ENCODE assay signal across 8 mouse cellular contexts in genomic region chr13:23529480-23530165, GRCm38 (mm10). TPM values are rescaled to one million over a fixed set of nuclear protein-coding genes. Genes with fewer than 3 reads are reported as not detected.
DNase-seq lines count a peak whose midpoint lies in the region; ATAC-seq and TF ChIP-seq lines count a peak whose summit lies in the region.

No protein-coding gene starts in this region.

- peaks cover 9% of the 10 kb centered on the region for H3K4me1 ChIP-seq in kidney, postnatal 0 days (replicated peaks; ENCODE audit: insufficient read depth, low read length)
- H3K4me1 ChIP-seq in embryonic facial prominence, embryonic 14.5 days (ENCODE audit: control insufficient read depth, insufficient read depth, low read length): peaks cover 21% of the 10 kb centered on the region
- H3K4me1 ChIP-seq in intestine, embryonic 15.5 days (replicated peaks): peaks cover 13% of the 10 kb centered on the region

- H3ac ChIP-seq in myocyte (ENCODE audit: control insufficient read depth, insufficient read length): no peak overlapping the region

- peak; percentile 37 for DNase-seq in kidney, postnatal 0 days (ENCODE audit: low spot score)
- no peak for DNase-seq in kidney, postnatal 14 days
- no peak for DNase-seq in embryonic facial prominence, embryonic 14.5 days (ENCODE audit: low spot score)
- no peak for DNase-seq in spleen, adult 18-20 months
- DNase-seq in testis, postnatal 10 days (ENCODE audit: low spot score): no peak
- DNase-seq in frontal cortex, postnatal 36 days (ENCODE audit: low spot score in 2 of 2): no peak

- TF ChIP-seq POLR2A in myocyte (IDR thresholded peaks at IDR 0.05; ENCODE audit: insufficient read length, low read depth): no peak

- TF ChIP-seq CTCF in kidney, postnatal 0 days (IDR thresholded peaks at IDR 0.05; ENCODE audit: low read depth): no peak

- no peaks in the 10 kb centered on the region for H3K79me2 ChIP-seq in myocyte (ENCODE audit: control insufficient read depth, insufficient read depth)

- peak overlapping the region; percentile 97; the same call in 1 of the 2 replicates for H3K27ac ChIP-seq in kidney, postnatal 0 days
- peak overlapping the region; percentile 99 for H3K27ac ChIP-seq in embryonic facial prominence, embryonic 14.5 days (replicated peaks; ENCODE audit: low read depth, low read length)
- H3K27ac ChIP-seq in intestine, embryonic 15.5 days: peak overlapping the region; percentile 93; the same call in 1 of the 2 replicates

- H3K9ac ChIP-seq in kidney, postnatal 0 days (ENCODE audit: low read depth, low read length): no peak overlapping the region
- H3K9ac ChIP-seq in embryonic facial prominence, embryonic 14.5 days (ENCODE audit: low read depth, low read length): peak overlapping the region; percentile 79
- no peak overlapping the region for H3K9ac ChIP-seq in intestine, embryonic 15.5 days

- H3K36me3 ChIP-seq in kidney, postnatal 0 days (ENCODE audit: insufficient read depth, low read length): no peaks in the 10 kb centered on the region
- no peaks in the 10 kb centered on the region for H3K36me3 ChIP-seq in embryonic facial prominence, embryonic 14.5 days (ENCODE audit: control insufficient read depth, insufficient read depth, low read length)
- no peaks in the 10 kb centered on the region for H3K36me3 ChIP-seq in intestine, embryonic 15.5 days
- H3K36me3 ChIP-seq in myocyte (ENCODE audit: control insufficient read depth, insufficient read depth): no peaks in the 10 kb centered on the region

- H3K4me3 ChIP-seq in kidney, postnatal 0 days (replicated peaks; ENCODE audit: low read depth, low read length): peak overlapping the region; percentile 49
- peak overlapping the region; percentile 56 for H3K4me3 ChIP-seq in embryonic facial prominence, embryonic 14.5 days (ENCODE audit: low read depth, low read length)
- H3K4me3 ChIP-seq in intestine, embryonic 15.5 days (replicated peaks): peak overlapping the region; percentile 39
- H3K4me3 ChIP-seq in myocyte: peak overlapping the region; percentile 41

- H3K4me2 ChIP-seq in kidney, postnatal 0 days (ENCODE audit: low read length): peak overlapping the region; percentile 70
- H3K4me2 ChIP-seq in embryonic facial prominence, embryonic 14.5 days (ENCODE audit: low read depth, low read length): peak overlapping the region; percentile 78
- peak overlapping the region; percentile 69 for H3K4me2 ChIP-seq in intestine, embryonic 15.5 days (replicated peaks)
- peak overlapping the region; percentile 79 for H3K4me2 ChIP-seq in myocyte (ENCODE audit: low read depth)

- no peak for ATAC-seq in kidney, postnatal 0 days (replicated peaks; ENCODE audit: low FRiP score, low read depth)
- no peak for ATAC-seq in embryonic facial prominence, embryonic 14.5 days (ENCODE audit: low read depth)
- ATAC-seq in intestine, embryonic 15.5 days: no peak

- no peaks in the 10 kb centered on the region for H3K9me3 ChIP-seq in kidney, postnatal 0 days (replicated peaks; ENCODE audit: low read length)
- H3K9me3 ChIP-seq in embryonic facial prominence, embryonic 14.5 days (ENCODE audit: control insufficient read depth, low read length): no peaks in the 10 kb centered on the region
- H3K9me3 ChIP-seq in intestine, embryonic 15.5 days: no peaks in the 10 kb centered on the region

- H3K27me3 ChIP-seq in kidney, postnatal 0 days (ENCODE audit: insufficient read depth, low read length): no peaks in the 10 kb centered on the region
- no peaks in the 10 kb centered on the region for H3K27me3 ChIP-seq in embryonic facial prominence, embryonic 14.5 days (replicated peaks; ENCODE audit: control insufficient read depth, insufficient read depth, low read length)
- no peaks in the 10 kb centered on the region for H3K27me3 ChIP-seq in intestine, embryonic 15.5 days (replicated peaks)
- H3K27me3 ChIP-seq in myocyte (ENCODE audit: control insufficient read depth, insufficient read depth, insufficient read length): no peaks in the 10 kb centered on the region

- 12% methylated on average over 2 of the region's 2 CpGs for WGBS in kidney, postnatal 0 days
- 25% methylated on average over 2 of the region's 2 CpGs for WGBS in embryonic facial prominence, embryonic 14.5 days
- 12% methylated on average over 2 of the region's 2 CpGs for WGBS in intestine, embryonic 15.5 days

TF ChIP-seq in myocyte, 11 proteins besides CTCF, POLR2A, EP300 and RAD21:
- TF ChIP-seq CEBPB (IDR thresholded peaks at IDR 0.05; ENCODE audit: insufficient read depth, poor library complexity, severe bottlenecking) (no peak), E2F4 (IDR thresholded peaks at IDR 0.05; ENCODE audit: insufficient read depth) (no peak), MYOD1 (IDR thresholded peaks at IDR 0.05; ENCODE audit: control insufficient read depth in 1 of 3, insufficient read length in 2 of 3, low read depth in 2 of 3) (no peak), USF1 (IDR thresholded peaks at IDR 0.05; ENCODE audit: low read depth) (no peak), TCF3 (IDR thresholded peaks at IDR 0.05; ENCODE audit: insufficient read length, low read depth) (no peak), SRF (IDR thresholded peaks at IDR 0.05; ENCODE audit: control insufficient read depth, insufficient read length, low read depth) (no peak), TCF12 (IDR thresholded peaks at IDR 0.05; ENCODE audit: insufficient read depth, poor library complexity, severe bottlenecking) (no peak), MYOG (IDR thresholded peaks at IDR 0.05; ENCODE audit: control insufficient read depth in 1 of 3, insufficient read depth in 1 of 3, insufficient read length in 2 of 3, low read depth in 2 of 3) (no peak), POLR2AphosphoS2 (IDR thresholded peaks at IDR 0.05; ENCODE audit: insufficient read length, low read depth) (no peak), REST (IDR thresholded peaks at IDR 0.05; ENCODE audit: insufficient read depth, insufficient read length) (no peak), MAX (IDR thresholded peaks at IDR 0.05; ENCODE audit: low read depth) (no peak)

RNA-seq across cellular contexts. Expression of gene Hist1h4h, which starts 1.2 kb away (rescaled TPM):
- polyA plus RNA-seq in kidney, postnatal 0 days (2015; fragmentation: Nextera tagmentation; extraction: Ambion mirVana): 7.6 and 8.3 TPM in 2 replicates
- polyA plus RNA-seq in embryonic facial prominence, embryonic 14.5 days (2014; fragmentation: Nextera tagmentation; extraction: Ambion mirVana): 5.1 and 5.6 TPM in 2 replicates
- polyA plus RNA-seq in intestine, embryonic 15.5 days (2015; fragmentation: Nextera tagmentation; extraction: Ambion mirVana): 4.6 and 4.8 TPM in 2 replicates
- polyA plus RNA-seq in myocyte (2012; fragmentation: generic; extraction: Trizol): 21.5 TPM

RNA-seq across cellular contexts. Expression of gene Hist1h2af, which starts 4.1 kb away (rescaled TPM):
- polyA plus RNA-seq in kidney, postnatal 0 days (2015; fragmentation: Nextera tagmentation; extraction: Ambion mirVana): 3.3 and 4.9 TPM in 2 replicates
- polyA plus RNA-seq in embryonic facial prominence, embryonic 14.5 days (2014; fragmentation: Nextera tagmentation; extraction: Ambion mirVana): 5.2 and 7.0 TPM in 2 replicates
- 6.7 TPM in 1 of 2 replicates, not detected in the other for polyA plus RNA-seq in intestine, embryonic 15.5 days (2015; fragmentation: Nextera tagmentation; extraction: Ambion mirVana)
- polyA plus RNA-seq in myocyte (2012; fragmentation: generic; extraction: Trizol): 24.4 TPM

RNA-seq across cellular contexts. Expression of gene Hist1h3g, which starts 5.6 kb away (rescaled TPM):
- 3.9 and 4.0 TPM in 2 replicates for polyA plus RNA-seq in kidney, postnatal 0 days (2015; fragmentation: Nextera tagmentation; extraction: Ambion mirVana)
- 3.7 and 4.1 TPM in 2 replicates for polyA plus RNA-seq in embryonic facial prominence, embryonic 14.5 days (2014; fragmentation: Nextera tagmentation; extraction: Ambion mirVana)
- polyA plus RNA-seq in intestine, embryonic 15.5 days (2015; fragmentation: Nextera tagmentation; extraction: Ambion mirVana): 6.1 and 6.2 TPM in 2 replicates
- 3.3 TPM for polyA plus RNA-seq in myocyte (2012; fragmentation: generic; extraction: Trizol)

RNA-seq across cellular contexts. Expression of gene Hist1h2bh, which starts 13.6 kb away (rescaled TPM):
- 0.37 and 0.43 TPM in 2 replicates for polyA plus RNA-seq in kidney, postnatal 0 days (2015; fragmentation: Nextera tagmentation; extraction: Ambion mirVana)
- polyA plus RNA-seq in embryonic facial prominence, embryonic 14.5 days (2014; fragmentation: Nextera tagmentation; extraction: Ambion mirVana): 0.76 and 0.77 TPM in 2 replicates
- 1.1 and 1.3 TPM in 2 replicates for polyA plus RNA-seq in intestine, embryonic 15.5 days (2015; fragmentation: Nextera tagmentation; extraction: Ambion mirVana)
- polyA plus RNA-seq in myocyte (2012; fragmentation: generic; extraction: Trizol): 1.1 TPM

RNA-seq across cellular contexts. Expression of gene Hist1h3f, which starts 14.2 kb away (rescaled TPM):
- polyA plus RNA-seq in kidney, postnatal 0 days (2015; fragmentation: Nextera tagmentation; extraction: Ambion mirVana): 0.71 and 0.83 TPM in 2 replicates
- 0.71 and 1.0 TPM in 2 replicates for polyA plus RNA-seq in embryonic facial prominence, embryonic 14.5 days (2014; fragmentation: Nextera tagmentation; extraction: Ambion mirVana)
- 0.45 and 0.97 TPM in 2 replicates for polyA plus RNA-seq in intestine, embryonic 15.5 days (2015; fragmentation: Nextera tagmentation; extraction: Ambion mirVana)
- 0.91 TPM for polyA plus RNA-seq in myocyte (2012; fragmentation: generic; extraction: Trizol)
